Mouse (Mus musculus) neural tube, embryonic 13.5 days (tissue): Measurements from ENCODE around the gene Dlg5. TPM values are rescaled to one million over a fixed set of nuclear protein-coding genes. Genes with fewer than 3 reads are reported as not detected.
A peak's percentile ranks its signal among the peaks of the same experiment; 100 is the strongest.

Experiments used
- ATAC-seq: fragments of 200-750 bp; cut with Nextera tagmentation; 2 replicates; pipeline ENCODE4 v1.8.0; 2017; ENCODE audit warnings: low read depth, mild to moderate bottlenecking, moderate TSS enrichment, moderate library complexity
- H3K27ac ChIP-seq: fragments of 300-500 bp; sonication (generic); replicated peaks from 2 replicates; pipeline ENCODE4 v1.5.1; 2015; ENCODE audit warnings: moderate library complexity, mild to moderate bottlenecking, inconsistent platforms
- H3K27me3 ChIP-seq: fragments of 300-500 bp; sonication (generic); 2 replicates; pipeline ENCODE4 v1.6.1; 2015; ENCODE audit warnings: mild to moderate bottlenecking, inconsistent platforms
- H3K36me3 ChIP-seq: fragments of 300-500 bp; sonication (generic); 2 replicates; pipeline ENCODE4 v1.6.1; 2015; ENCODE audit warnings: mild to moderate bottlenecking, inconsistent platforms
- H3K4me1 ChIP-seq: fragments of 300-500 bp; sonication (generic); replicated peaks from 2 replicates; pipeline ENCODE4 v1.6.1; 2015; ENCODE audit warnings: inconsistent platforms
- H3K4me2 ChIP-seq: fragments of 300-500 bp; sonication (generic); 2 replicates; pipeline ENCODE4 v1.6.1; 2015; ENCODE audit warnings: inconsistent platforms, mild to moderate bottlenecking, moderate library complexity
- H3K4me3 ChIP-seq: fragments of 300-500 bp; sonication (generic); 2 replicates; pipeline ENCODE4 v1.5.1; 2015; ENCODE audit warnings: mild to moderate bottlenecking, inconsistent platforms
- H3K9ac ChIP-seq: fragments of 300-500 bp; sonication (generic); 2 replicates; pipeline ENCODE4 v1.6.1; 2015; ENCODE audit warnings: moderate library complexity, mild to moderate bottlenecking, inconsistent platforms
- H3K9me3 ChIP-seq: fragments of 300-500 bp; sonication (generic); 2 replicates; pipeline ENCODE4 v1.6.1; 2016; ENCODE audit warnings: inconsistent platforms
- WGBS: fragments of 180-500 bp; shearing (Covaris S2); methylation state at CpG from one replicate; pipeline ENCODE4 v1.1.7; 2015; 5-methylcytosine and 5-hydroxymethylcytosine counted together
- polyA plus RNA-seq: library from polyadenylated mRNA; unstranded; fragments of >200 nt; fragmentation: Nextera tagmentation; extraction: Ambion mirVana; gene quantifications from 2 replicates; pipeline ENCODE4 v1.2.1, GENCODE M21; 2015

Dlg5 gene
- polyA plus RNA-seq = 19.1 and 20.0 TPM in 2 replicates

GRCm38 (mm10) chr14:24245177-24246081, at the start of gene Dlg5:
Dlg5 (minus strand) TSS chr14:24245920.
- Histone ChIP-seq H3K27ac (peak within 1 kb of the TSS; percentile 94), H3K9ac (peak within 1 kb of the TSS; percentile 98), H3K36me3 (peaks cover 12% of the 10 kb centered on the region; the same call in 1 of the 2 replicates), H3K4me2 (peak within 1 kb of the TSS; percentile 84), H3K4me1 (peaks cover 48% of the 10 kb centered on the region), H3K4me3 (peak within 1 kb of the TSS; percentile 86), H3K27me3 (no peaks in the 10 kb centered on the region), H3K9me3 (no peaks in the 10 kb centered on the region)
- under 1% methylated on average over 76 of the region's 98 CpGs for WGBS
- peak; percentile 89 for ATAC-seq

GRCm38 (mm10) chr14:24293631-24294030, 47.9 kb upstream of the Dlg5 start:
- Histone ChIP-seq H3K27ac (no peak overlapping the region), H3K9me3 (no peaks in the 10 kb centered on the region), H3K4me1 (no peaks in the 10 kb centered on the region), H3K27me3 (no peaks in the 10 kb centered on the region), H3K9ac (no peak overlapping the region), H3K4me3 (no peak overlapping the region), H3K4me2 (no peak overlapping the region), H3K36me3 (no peaks in the 10 kb centered on the region)
- WGBS = 86% methylated on average over 5 of the region's 5 CpGs
- ATAC-seq = no peak

- H3K27me3 ChIP-seq = no peaks in the 10 kb centered on the region
- WGBS = 56% methylated on average over 3 of the region's 3 CpGs
- no peak within 1 kb of the TSS for H3K4me3 ChIP-seq
- H3K9me3 ChIP-seq = no peaks in the 10 kb centered on the region
- no peak within 1 kb of the TSS for H3K27ac ChIP-seq
- no peak within 1 kb of the TSS for H3K4me2 ChIP-seq
- no peaks in the 10 kb centered on the region for H3K4me1 ChIP-seq
- H3K9ac ChIP-seq = no peak within 1 kb of the TSS
- no peaks in the 10 kb centered on the region for H3K36me3 ChIP-seq
- no peak for ATAC-seq
Measured at GRCm38 (mm10) chr14:24292914-24293313, 47.2 kb upstream of the Dlg5 start, which contains the start of gene E330034G19Rik. E330034G19Rik (plus strand) TSS chr14:24293214.

DNA sequence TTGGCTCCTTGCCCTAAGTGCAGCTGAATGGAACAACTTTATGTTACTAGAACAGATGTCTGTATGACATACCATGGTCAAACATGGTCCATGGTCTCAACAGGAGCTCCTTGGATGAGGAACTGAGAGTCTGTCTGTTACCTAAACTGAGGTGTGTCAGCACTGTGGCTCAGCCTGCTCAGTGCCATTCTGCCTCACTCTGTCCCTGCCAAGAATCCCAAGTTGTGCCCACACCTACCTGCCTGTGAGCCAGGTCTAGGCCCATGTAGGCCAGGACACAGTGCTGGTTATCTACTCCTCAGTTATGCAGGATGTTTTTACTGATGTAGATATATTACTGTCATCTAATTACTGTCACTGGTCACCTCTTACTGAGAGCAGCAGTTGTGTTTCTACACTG, 45.0 kb upstream of the Dlg5 start:
- Histone ChIP-seq H3K4me2 (no peak overlapping the region), H3K9ac (no peak overlapping the region), H3K36me3 (no peaks in the 10 kb centered on the region), H3K27me3 (no peaks in the 10 kb centered on the region), H3K9me3 (no peaks in the 10 kb centered on the region), H3K27ac (no peak overlapping the region), H3K4me3 (no peak overlapping the region), H3K4me1 (no peaks in the 10 kb centered on the region)
- no peak for ATAC-seq

DNA sequence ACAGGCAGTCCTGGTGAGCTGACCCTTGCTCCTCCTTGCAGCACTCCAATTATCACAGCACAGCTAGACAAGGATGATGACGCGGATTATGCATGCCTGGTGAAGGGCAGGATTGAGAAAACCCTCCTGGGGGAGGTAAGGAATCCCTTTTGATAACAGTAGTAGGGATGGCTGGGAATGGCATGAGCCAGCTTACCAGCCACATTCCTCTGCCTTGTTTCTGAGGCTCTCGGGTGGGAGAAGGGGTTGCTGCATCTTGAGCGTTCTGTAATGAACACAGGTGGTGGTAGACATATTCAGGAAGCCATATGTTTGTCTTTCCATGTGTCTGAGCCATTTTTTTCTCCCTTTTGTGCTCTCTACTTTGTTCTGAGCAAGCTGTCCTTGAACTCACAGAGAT, 40.4 kb upstream of the Dlg5 start:
- Histone ChIP-seq H3K9ac (no peak overlapping the region), H3K27ac (no peak overlapping the region)

DNA sequence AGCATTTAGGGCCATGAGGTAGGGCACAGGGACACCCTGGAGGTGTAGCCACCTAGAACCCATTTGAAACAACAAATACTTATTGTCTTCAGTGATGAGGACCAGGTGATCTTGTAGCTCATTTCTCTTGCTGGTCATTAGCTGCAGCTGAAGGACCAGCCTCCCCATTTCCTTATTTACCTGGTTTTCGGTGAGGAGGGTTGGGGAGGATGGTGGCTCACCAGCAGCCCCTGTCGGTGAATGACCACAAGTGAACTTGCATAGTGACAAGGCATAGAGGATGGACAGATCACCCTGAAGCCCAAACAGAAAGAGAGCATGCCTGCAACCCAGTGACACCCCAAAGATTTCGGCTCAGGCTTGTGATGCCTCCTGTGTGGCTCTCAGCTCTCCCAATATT, 36.6 kb upstream of the Dlg5 start:
- Histone ChIP-seq H3K36me3 (no peaks in the 10 kb centered on the region), H3K4me2 (no peak overlapping the region), H3K4me3 (no peak overlapping the region), H3K27ac (no peak overlapping the region), H3K4me1 (no peaks in the 10 kb centered on the region), H3K9me3 (no peaks in the 10 kb centered on the region), H3K9ac (no peak overlapping the region), H3K27me3 (no peaks in the 10 kb centered on the region)
- ATAC-seq = no peak
- WGBS = 69% methylated on average over 3 of the region's 3 CpGs

More for the DNA sequence above, 40.4 kb upstream of the Dlg5 start:
- Histone ChIP-seq H3K36me3 (no peaks in the 10 kb centered on the region), H3K4me2 (no peak overlapping the region), H3K4me1 (no peaks in the 10 kb centered on the region), H3K27me3 (no peaks in the 10 kb centered on the region), H3K4me3 (no peak overlapping the region), H3K9me3 (no peaks in the 10 kb centered on the region)
- 77% methylated on average over 4 of the region's 4 CpGs for WGBS
- ATAC-seq = no peak

DNA sequence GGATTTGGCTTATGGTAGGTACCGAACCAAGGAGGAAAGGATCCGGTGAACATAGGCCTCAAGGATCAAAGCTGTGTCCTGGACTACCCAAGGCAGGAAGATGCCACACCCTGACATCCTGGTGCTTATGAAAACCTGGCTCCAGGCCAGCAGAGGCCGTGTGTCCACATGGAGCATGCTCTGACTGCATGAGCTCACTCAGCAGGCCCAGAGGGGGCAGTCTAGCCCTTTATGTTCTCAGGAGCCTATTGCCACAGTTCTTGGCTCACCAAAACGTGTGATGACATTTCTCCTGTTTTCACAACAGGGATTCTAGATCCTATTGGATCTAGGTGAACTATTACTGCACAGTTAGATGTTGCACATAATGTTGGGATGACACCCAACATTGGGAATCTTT, 35.6 kb upstream of the Dlg5 start:
- no peak for ATAC-seq
- 76% methylated on average over 4 of the region's 4 CpGs for WGBS

GRCm38 (mm10) chr14:24275534-24275933, 29.8 kb upstream of the Dlg5 start:
- no peak overlapping the region for H3K4me3 ChIP-seq
- H3K4me2 ChIP-seq = no peak overlapping the region
- 60% methylated on average over 2 of the region's 2 CpGs for WGBS
- no peaks in the 10 kb centered on the region for H3K4me1 ChIP-seq
- no peaks in the 10 kb centered on the region for H3K9me3 ChIP-seq
- no peaks in the 10 kb centered on the region for H3K27me3 ChIP-seq
- H3K27ac ChIP-seq = no peak overlapping the region
- no peak overlapping the region for H3K9ac ChIP-seq
- no peak for ATAC-seq
- no peaks in the 10 kb centered on the region for H3K36me3 ChIP-seq

More for the DNA sequence above, 35.6 kb upstream of the Dlg5 start:
- H3K9me3 ChIP-seq = no peaks in the 10 kb centered on the region
- H3K9ac ChIP-seq = no peak overlapping the region
- H3K36me3 ChIP-seq = no peaks in the 10 kb centered on the region
- no peaks in the 10 kb centered on the region for H3K27me3 ChIP-seq
- no peak overlapping the region for H3K4me2 ChIP-seq
- no peaks in the 10 kb centered on the region for H3K4me1 ChIP-seq
- H3K4me3 ChIP-seq = no peak overlapping the region
- no peak overlapping the region for H3K27ac ChIP-seq

- Histone ChIP-seq H3K4me1 (peaks cover 7% of the 10 kb centered on the region), H3K36me3 (no peaks in the 10 kb centered on the region), H3K9ac (no peak overlapping the region), H3K4me2 (no peak overlapping the region), H3K9me3 (no peaks in the 10 kb centered on the region), H3K27me3 (no peaks in the 10 kb centered on the region), H3K4me3 (no peak overlapping the region), H3K27ac (no peak overlapping the region)
- WGBS = 64% methylated on average over 2 of the region's 2 CpGs
- peak; percentile 36; the same call in 1 of the 2 replicates for ATAC-seq
Measured at GRCm38 (mm10) chr14:24273575-24273974, 27.9 kb upstream of the Dlg5 start.

- H3K9me3 ChIP-seq = no peaks in the 10 kb centered on the region
- no peak for ATAC-seq
- H3K27me3 ChIP-seq = no peaks in the 10 kb centered on the region
- no peaks in the 10 kb centered on the region for H3K36me3 ChIP-seq
- no peak overlapping the region for H3K4me2 ChIP-seq
- WGBS = 50% methylated on average over 1 of the region's 1 CpGs
- H3K27ac ChIP-seq = no peak overlapping the region
- no peak overlapping the region for H3K4me3 ChIP-seq
- H3K9ac ChIP-seq = no peak overlapping the region
- H3K4me1 ChIP-seq = peaks cover 7% of the 10 kb centered on the region
Measured at GRCm38 (mm10) chr14:24269571-24269970, 23.9 kb upstream of the Dlg5 start.

- Histone ChIP-seq H3K4me1 (peaks cover 32% of the 10 kb centered on the region), H3K4me2 (peak overlapping the region; percentile 5; the same call in 1 of the 2 replicates), H3K36me3 (no peaks in the 10 kb centered on the region), H3K27ac (peak overlapping the region; percentile 86), H3K4me3 (no peak overlapping the region), H3K9me3 (no peaks in the 10 kb centered on the region), H3K27me3 (no peaks in the 10 kb centered on the region), H3K9ac (no peak overlapping the region)
- WGBS = 37% methylated on average over 2 of the region's 2 CpGs
- peak; percentile 93 for ATAC-seq
Measured at GRCm38 (mm10) chr14:24262915-24263314, 17.2 kb upstream of the Dlg5 start.

- Histone ChIP-seq H3K9ac (0 out of 2 replicates have a peak overlapping the region, but pooled peaks have one; percentile 34), H3K4me2 (no peak overlapping the region; the same call in 1 of the 2 replicates), H3K27ac (peak overlapping the region; percentile 86), H3K4me1 (peaks cover 32% of the 10 kb centered on the region), H3K9me3 (no peaks in the 10 kb centered on the region), H3K4me3 (no peak overlapping the region), H3K27me3 (no peaks in the 10 kb centered on the region), H3K36me3 (no peaks in the 10 kb centered on the region)
- WGBS = 68% methylated on average over 6 of the region's 6 CpGs
- peak; percentile 33; the same call in 1 of the 2 replicates for ATAC-seq
Measured at GRCm38 (mm10) chr14:24262382-24262781, 16.7 kb upstream of the Dlg5 start.
